Mouse (Mus musculus): ENCODE measurements around the gene Chtop. TPM values are rescaled to one million over a fixed set of nuclear protein-coding genes. Genes with fewer than 3 reads are reported as not detected.

Chtop gene
- polyA plus RNA-seq, 1 experiment = 92.0 TPM

DNA sequence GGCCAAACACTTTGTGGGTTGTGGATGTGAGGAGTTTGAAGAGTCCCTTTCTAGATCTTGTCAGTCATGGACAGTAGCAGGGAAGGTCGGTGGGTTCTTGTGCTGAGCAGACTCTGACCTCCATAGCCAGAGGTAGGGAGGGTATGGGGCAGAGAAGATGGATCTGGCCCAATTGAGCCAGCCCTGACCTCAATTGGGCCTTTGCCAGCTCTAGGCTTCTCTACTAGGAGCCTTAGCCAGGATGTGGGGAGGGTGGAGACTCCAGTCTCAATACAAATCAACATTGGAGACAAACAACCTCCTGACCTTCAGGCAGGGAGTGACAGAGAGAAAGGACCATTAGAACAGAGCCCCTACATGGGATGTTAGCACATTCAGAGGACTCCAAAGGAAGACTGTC is 5.9 kb upstream of the Chtop start:
- H3K27ac ChIP-seq (ENCODE audit: control insufficient read depth, insufficient read depth, low read depth, low read length, poor library complexity) = no peak overlapping the region
- TF ChIP-seq CTCF (IDR thresholded peaks at IDR 0.05; ENCODE audit: control insufficient read depth, insufficient read depth, low read length) = no peak
- TF ChIP-seq POLR2A (IDR thresholded peaks at IDR 0.05; ENCODE audit: borderline replicate concordance, control insufficient read depth, low read depth, low read length) = no peak
- 4% methylated on average over 1 of the region's 1 CpGs for WGBS
- H3K4me3 ChIP-seq (replicated peaks; ENCODE audit: control insufficient read depth, low read depth, low read length) = peak overlapping the region; percentile 74
- H3K4me1 ChIP-seq (ENCODE audit: control insufficient read depth, insufficient read depth, low read length) = peaks cover 3% of the 10 kb centered on the region; the same call in 1 of the 2 replicates

DNA sequence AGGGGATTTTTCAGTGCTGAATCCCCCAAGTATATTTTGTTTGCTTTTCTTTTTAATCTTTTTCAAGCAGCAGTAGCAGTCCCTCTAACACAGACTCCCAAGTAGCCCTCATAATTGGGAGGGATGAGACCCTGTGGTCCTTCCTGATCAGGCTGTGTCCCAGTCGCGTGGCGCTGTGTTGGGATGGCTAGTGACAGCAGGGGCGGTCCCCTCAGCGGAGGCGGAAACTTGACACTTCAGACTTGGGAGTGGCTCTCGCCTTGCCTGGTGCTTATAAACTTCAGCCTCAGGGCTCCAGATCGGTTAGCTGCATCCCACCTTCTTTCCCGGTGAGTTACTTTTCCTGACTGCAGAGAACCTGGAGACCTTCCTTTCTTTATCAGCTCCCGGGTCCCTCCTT is 5.4 kb upstream of the Chtop start:
- WGBS = 2% methylated on average over 10 of the region's 10 CpGs
- Histone ChIP-seq H3K27ac (ENCODE audit: control insufficient read depth, insufficient read depth, low read depth, low read length, poor library complexity) (no peak overlapping the region), H3K4me3 (replicated peaks; ENCODE audit: control insufficient read depth, low read depth, low read length) (peak overlapping the region; percentile 74), H3K4me1 (ENCODE audit: control insufficient read depth, insufficient read depth, low read length) (peaks cover 3% of the 10 kb centered on the region; the same call in 1 of the 2 replicates)
- TF ChIP-seq POLR2A (IDR thresholded peaks at IDR 0.05; ENCODE audit: borderline replicate concordance, control insufficient read depth, low read depth, low read length) (peak; percentile 69; the same call in 1 of the 2 replicates), CTCF (IDR thresholded peaks at IDR 0.05; ENCODE audit: control insufficient read depth, insufficient read depth, low read length) (no peak)

DNA sequence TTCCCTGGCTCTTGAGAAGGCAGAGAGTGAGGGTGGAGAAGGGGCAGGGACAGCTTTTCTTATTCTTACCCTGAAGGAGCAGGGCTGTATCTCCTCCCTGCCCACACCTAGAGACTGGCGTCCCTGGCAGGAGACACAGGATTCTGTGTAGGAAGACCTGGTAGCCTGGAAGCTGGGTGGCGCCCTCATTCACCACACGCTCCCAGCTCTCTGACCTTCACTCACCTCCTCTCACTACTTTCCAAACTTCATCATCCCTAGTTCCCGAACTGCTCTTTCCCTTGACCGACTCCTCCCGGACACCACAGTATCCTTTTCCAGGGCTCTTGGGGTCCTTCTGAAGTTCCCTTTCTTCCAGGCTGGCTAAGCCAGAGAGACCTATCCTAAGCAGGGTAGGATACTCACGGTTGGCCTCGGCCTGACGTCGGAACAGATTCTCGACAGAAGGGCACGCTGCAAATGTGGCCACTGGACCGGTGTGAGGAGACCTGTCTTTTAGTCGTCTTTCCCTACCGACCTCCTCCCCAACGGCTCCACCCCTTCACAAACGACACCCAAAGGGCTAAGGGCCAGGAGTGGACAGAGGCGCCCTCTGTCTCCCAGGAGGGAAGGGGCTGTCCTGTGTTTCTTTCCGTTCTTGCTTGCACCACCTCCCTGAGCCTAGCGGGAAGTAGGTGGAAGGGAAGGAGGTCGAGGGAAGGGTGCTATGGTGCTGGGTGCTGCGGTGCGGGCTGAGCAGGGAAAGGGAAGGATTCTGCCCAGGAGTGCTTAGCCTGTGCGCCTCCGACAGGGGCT is 4.7 kb upstream of the Chtop start, which contains the start of the genes S100a1 and S100a13:
Gene S100a1, minus strand, starts transcription at position 597 of the 795 bp plus-strand sequence.
Gene S100a13, plus strand, starts transcription at position 640 of the 795 bp plus-strand sequence.
- TF ChIP-seq POLR2A (IDR thresholded peaks at IDR 0.05; ENCODE audit: borderline replicate concordance, control insufficient read depth, low read depth, low read length) (peak; percentile 40; the same call in 1 of the 2 replicates), CTCF (IDR thresholded peaks at IDR 0.05; ENCODE audit: control insufficient read depth, insufficient read depth, low read length) (peak; percentile 12; the same call in 1 of the 2 replicates)
- H3K27ac ChIP-seq (ENCODE audit: control insufficient read depth, insufficient read depth, low read depth, low read length, poor library complexity) = peak within 1 kb of the TSS; percentile 15; the same call in 1 of the 2 replicates
- WGBS = 6% methylated on average over 25 of the region's 25 CpGs
- H3K4me3 ChIP-seq (replicated peaks; ENCODE audit: control insufficient read depth, low read depth, low read length) = peak within 1 kb of the TSS; percentile 74
- peaks cover 3% of the 10 kb centered on the region; the same call in 1 of the 2 replicates for H3K4me1 ChIP-seq (ENCODE audit: control insufficient read depth, insufficient read depth, low read length)

DNA sequence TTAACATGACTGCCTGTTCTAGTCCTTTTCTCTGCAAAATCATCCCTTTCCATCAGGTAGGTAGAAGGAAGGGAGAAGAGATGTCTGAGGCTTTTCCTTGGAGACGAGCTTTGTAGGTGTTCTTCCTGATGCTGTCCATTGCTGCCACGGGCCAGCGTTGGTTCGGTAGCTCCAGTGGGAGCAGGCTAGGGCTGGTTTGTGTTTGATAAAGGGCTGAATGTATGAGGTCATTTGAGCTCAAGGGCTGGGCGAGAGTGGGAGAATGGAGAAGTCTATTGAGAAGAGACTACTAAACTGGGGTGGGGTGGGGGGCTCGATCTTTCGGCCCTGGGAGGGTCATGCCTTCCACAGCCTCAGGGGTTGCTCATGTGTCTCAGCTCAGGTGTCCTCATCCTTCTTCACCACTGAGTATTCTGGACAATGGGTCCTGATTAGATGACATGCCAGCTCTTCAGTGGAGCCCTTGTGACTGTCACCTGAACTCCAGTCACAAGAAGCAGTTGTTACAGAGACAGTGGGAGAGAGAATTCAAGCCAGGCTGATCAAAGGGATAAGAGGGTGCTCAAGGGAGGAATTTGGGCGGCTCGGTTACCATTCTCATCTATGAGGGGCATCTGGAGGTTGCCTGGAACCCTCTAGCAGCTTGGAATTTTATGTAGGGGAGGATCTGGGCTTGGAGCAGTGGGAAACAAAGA is 3.8 kb upstream of the Chtop start:
- H3K4me1 ChIP-seq (ENCODE audit: control insufficient read depth, insufficient read depth, low read length) = peaks cover 3% of the 10 kb centered on the region; the same call in 1 of the 2 replicates
- no peak overlapping the region for H3K27ac ChIP-seq (ENCODE audit: control insufficient read depth, insufficient read depth, low read depth, low read length, poor library complexity)
- no peak overlapping the region for H3K4me3 ChIP-seq (replicated peaks; ENCODE audit: control insufficient read depth, low read depth, low read length)
- TF ChIP-seq CTCF (IDR thresholded peaks at IDR 0.05; ENCODE audit: control insufficient read depth, insufficient read depth, low read length) = no peak
- no peak for TF ChIP-seq POLR2A (IDR thresholded peaks at IDR 0.05; ENCODE audit: borderline replicate concordance, control insufficient read depth, low read depth, low read length)
- WGBS = 81% methylated on average over 9 of the region's 9 CpGs

DNA sequence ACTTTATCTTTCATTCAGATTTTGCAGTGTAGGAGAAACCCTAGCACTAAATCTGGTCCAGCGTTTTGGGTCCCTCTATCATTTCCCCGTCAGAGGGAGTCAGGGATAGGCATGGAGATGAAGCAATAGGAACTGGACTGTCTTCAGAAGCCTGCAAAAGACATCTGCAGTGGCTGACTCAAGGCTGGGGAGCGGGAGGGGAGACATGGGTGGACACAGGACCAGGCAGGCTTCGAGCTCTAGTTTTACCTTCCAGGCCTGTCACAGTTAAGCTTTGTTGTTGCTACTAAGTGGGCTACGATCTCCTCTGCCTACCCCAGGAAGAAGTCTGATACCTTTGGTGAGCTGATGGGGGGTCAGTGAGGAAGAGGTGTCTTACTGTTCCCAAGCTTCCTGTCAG is 3.0 kb upstream of the Chtop start:
- 75% methylated on average over 5 of the region's 5 CpGs for WGBS
- H3K4me1 ChIP-seq (ENCODE audit: control insufficient read depth, insufficient read depth, low read length) = peaks cover 3% of the 10 kb centered on the region; the same call in 1 of the 2 replicates
- TF ChIP-seq CTCF (IDR thresholded peaks at IDR 0.05; ENCODE audit: control insufficient read depth, insufficient read depth, low read length) = no peak
- TF ChIP-seq POLR2A (IDR thresholded peaks at IDR 0.05; ENCODE audit: borderline replicate concordance, control insufficient read depth, low read depth, low read length) = no peak
- H3K27ac ChIP-seq (ENCODE audit: control insufficient read depth, insufficient read depth, low read depth, low read length, poor library complexity) = no peak overlapping the region
- H3K4me3 ChIP-seq (replicated peaks; ENCODE audit: control insufficient read depth, low read depth, low read length) = no peak overlapping the region

DNA sequence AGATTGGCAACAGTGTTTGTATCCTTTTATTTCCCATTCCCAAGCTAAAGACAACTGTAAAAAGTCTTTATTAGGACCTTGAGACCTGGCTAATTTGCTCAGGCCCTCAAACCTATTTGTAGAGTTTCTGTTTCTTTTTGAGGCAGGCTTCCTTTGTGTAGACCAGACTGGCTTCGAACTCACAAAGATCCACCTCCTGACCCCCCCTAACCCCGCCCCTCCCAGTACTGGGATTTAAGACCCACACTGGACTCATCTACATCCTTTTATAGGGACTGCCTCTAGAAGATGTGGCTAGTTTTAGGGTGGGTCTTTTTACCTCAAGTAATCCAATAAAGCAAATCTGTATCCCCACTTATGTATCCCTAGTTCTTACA is 437 bp upstream of the Chtop start:
- Histone ChIP-seq H3K4me1 (ENCODE audit: control insufficient read depth, insufficient read depth, low read length) (peaks cover 1% of the 10 kb centered on the region; the same call in 1 of the 2 replicates), H3K27ac (ENCODE audit: control insufficient read depth, insufficient read depth, low read depth, low read length, poor library complexity) (no peak overlapping the region; the same call in 1 of the 2 replicates), H3K4me3 (replicated peaks; ENCODE audit: control insufficient read depth, low read depth, low read length) (no peak overlapping the region)

DNA sequence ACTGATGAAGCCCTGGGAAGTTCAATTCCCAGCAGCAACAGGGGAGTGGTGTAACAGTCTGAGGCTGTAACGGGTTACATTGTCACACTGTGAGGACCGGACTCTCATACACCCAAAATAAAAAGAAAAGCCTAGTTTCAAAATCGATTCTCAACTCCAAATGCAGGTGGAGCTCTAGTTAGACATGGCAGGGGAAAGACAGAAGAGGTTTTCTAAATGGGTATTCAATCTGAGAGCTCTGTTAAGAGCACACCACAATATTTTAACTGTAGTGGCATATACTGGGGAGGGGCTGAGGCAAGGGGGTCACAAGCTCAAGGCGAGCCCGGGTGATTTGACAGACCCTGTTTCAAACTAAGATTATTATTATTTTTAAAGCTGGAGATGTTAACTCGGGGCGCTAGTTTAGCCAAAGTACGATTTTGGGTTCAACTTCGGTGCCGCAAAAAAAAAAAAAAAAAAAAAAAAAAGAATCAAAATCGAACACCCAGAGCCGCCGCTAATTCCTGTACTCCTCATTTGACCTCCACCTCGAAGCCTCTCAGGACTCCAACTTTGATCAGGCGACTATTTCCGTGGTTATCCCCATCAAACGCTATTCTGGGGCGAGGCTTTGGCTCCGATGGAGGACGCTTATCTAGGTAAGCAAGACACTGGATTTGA is 880 bp downstream of the Chtop start:
- Histone ChIP-seq H3K27ac (ENCODE audit: control insufficient read depth, insufficient read depth, low read depth, low read length, poor library complexity) (peak overlapping the region; percentile 91), H3K4me1 (ENCODE audit: control insufficient read depth, insufficient read depth, low read length) (no peaks in the 10 kb centered on the region; the same call in 1 of the 2 replicates), H3K4me3 (replicated peaks; ENCODE audit: control insufficient read depth, low read depth, low read length) (peak overlapping the region; percentile 90)
- WGBS = under 1% methylated on average over 20 of the region's 20 CpGs
- TF ChIP-seq CTCF (IDR thresholded peaks at IDR 0.05; ENCODE audit: control insufficient read depth, insufficient read depth, low read length) = no peak
- TF ChIP-seq POLR2A (IDR thresholded peaks at IDR 0.05; ENCODE audit: borderline replicate concordance, control insufficient read depth, low read depth, low read length) = no peak

More for the DNA sequence above, 437 bp upstream of the Chtop start:
- WGBS = 13% methylated on average over 2 of the region's 2 CpGs
- TF ChIP-seq POLR2A (IDR thresholded peaks at IDR 0.05; ENCODE audit: borderline replicate concordance, control insufficient read depth, low read depth, low read length) (no peak), CTCF (IDR thresholded peaks at IDR 0.05; ENCODE audit: control insufficient read depth, insufficient read depth, low read length) (no peak)
